Mouse (Mus musculus): ENCODE results near the gene Ccrl2. TPM values are rescaled to one million over a fixed set of nuclear protein-coding genes. Genes with fewer than 3 reads are reported as not detected.

Gene Ccrl2
- 0.61 and 0.83 TPM in 2 replicates for polyA plus RNA-seq (2014; fragmentation: Nextera tagmentation; extraction: Ambion mirVana)

- no peak; the same call in 1 of the 2 replicates for ATAC-seq (ENCODE audit: low FRiP score, low TSS enrichment)
- Histone ChIP-seq H3K4me2 (replicated peaks; ENCODE audit: low read depth, low read length) (peak within 1 kb of the TSS; percentile 77), H3K27me3 (ENCODE audit: control insufficient read depth, insufficient read depth, low read length) (no peaks in the 10 kb centered on the region), H3K36me3 (ENCODE audit: control insufficient read depth, insufficient read depth, low read length) (no peaks in the 10 kb centered on the region), H3K4me3 (ENCODE audit: low read length) (peak within 1 kb of the TSS; percentile 41), H3K4me1 (ENCODE audit: control insufficient read depth, insufficient read depth, low read length) (peaks cover 11% of the 10 kb centered on the region; the same call in 1 of the 2 replicates), H3K9ac (ENCODE audit: low read depth, low read length) (peak within 1 kb of the TSS; percentile 42), H3K27ac (ENCODE audit: low read depth, low read length) (no peak within 1 kb of the TSS), H3K9me3 (ENCODE audit: control insufficient read depth, low read length) (no peaks in the 10 kb centered on the region)
- 14% methylated on average over 17 of the region's 17 CpGs for WGBS
These were observed at the start of gene Ccrl2 for GRCm38 (mm10) chr9:111056798-111057543. Gene Ccrl2 (minus strand): TSS chr9:111057519.

GRCm38 (mm10) chr9:111103893-111104292, 46.6 kb upstream of the Ccrl2 start:
- no peak overlapping the region for H3K9ac ChIP-seq (ENCODE audit: low read depth, low read length)
- no peaks in the 10 kb centered on the region for H3K4me1 ChIP-seq (ENCODE audit: control insufficient read depth, insufficient read depth, low read length)
- no peaks in the 10 kb centered on the region for H3K9me3 ChIP-seq (ENCODE audit: control insufficient read depth, low read length)
- no peaks in the 10 kb centered on the region for H3K36me3 ChIP-seq (ENCODE audit: control insufficient read depth, insufficient read depth, low read length)
- ATAC-seq (ENCODE audit: low FRiP score, low TSS enrichment): no peak
- WGBS: 76% methylated on average over 5 of the region's 5 CpGs
- no peak overlapping the region for H3K4me2 ChIP-seq (replicated peaks; ENCODE audit: low read depth, low read length)
- no peaks in the 10 kb centered on the region for H3K27me3 ChIP-seq (ENCODE audit: control insufficient read depth, insufficient read depth, low read length)
- no peak overlapping the region for H3K27ac ChIP-seq (ENCODE audit: low read depth, low read length)
- H3K4me3 ChIP-seq (ENCODE audit: low read length): no peak overlapping the region

- H3K4me2 ChIP-seq (replicated peaks; ENCODE audit: low read depth, low read length): no peak overlapping the region
- WGBS: 91% methylated on average over 5 of the region's 5 CpGs
- no peaks in the 10 kb centered on the region for H3K36me3 ChIP-seq (ENCODE audit: control insufficient read depth, insufficient read depth, low read length)
- H3K27me3 ChIP-seq (ENCODE audit: control insufficient read depth, insufficient read depth, low read length): no peaks in the 10 kb centered on the region
- no peak overlapping the region for H3K4me3 ChIP-seq (ENCODE audit: low read length)
- H3K27ac ChIP-seq (ENCODE audit: low read depth, low read length): no peak overlapping the region
- no peak for ATAC-seq (ENCODE audit: low FRiP score, low TSS enrichment)
- H3K9ac ChIP-seq (ENCODE audit: low read depth, low read length): no peak overlapping the region
- H3K4me1 ChIP-seq (ENCODE audit: control insufficient read depth, insufficient read depth, low read length): no peaks in the 10 kb centered on the region
- H3K9me3 ChIP-seq (ENCODE audit: control insufficient read depth, low read length): no peaks in the 10 kb centered on the region
These were observed 46.0 kb upstream of the Ccrl2 start for GRCm38 (mm10) chr9:111103293-111103692.

GRCm38 (mm10) chr9:111100406-111100805, 43.1 kb upstream of the Ccrl2 start:
- H3K4me2 ChIP-seq (replicated peaks; ENCODE audit: low read depth, low read length): no peak overlapping the region
- no peak overlapping the region for H3K27ac ChIP-seq (ENCODE audit: low read depth, low read length)
- peaks cover 3% of the 10 kb centered on the region for H3K4me1 ChIP-seq (ENCODE audit: control insufficient read depth, insufficient read depth, low read length)
- ATAC-seq (ENCODE audit: low FRiP score, low TSS enrichment): no peak; the same call in 1 of the 2 replicates
- no peak overlapping the region for H3K9ac ChIP-seq (ENCODE audit: low read depth, low read length)
- no peaks in the 10 kb centered on the region for H3K9me3 ChIP-seq (ENCODE audit: control insufficient read depth, low read length)
- no peak overlapping the region for H3K4me3 ChIP-seq (ENCODE audit: low read length)
- H3K36me3 ChIP-seq (ENCODE audit: control insufficient read depth, insufficient read depth, low read length): no peaks in the 10 kb centered on the region
- WGBS: 89% methylated on average over 3 of the region's 3 CpGs
- no peaks in the 10 kb centered on the region for H3K27me3 ChIP-seq (ENCODE audit: control insufficient read depth, insufficient read depth, low read length)

GRCm38 (mm10) chr9:111097543-111097942, 40.2 kb upstream of the Ccrl2 start:
- Histone ChIP-seq H3K4me3 (ENCODE audit: low read length) (no peak overlapping the region), H3K36me3 (ENCODE audit: control insufficient read depth, insufficient read depth, low read length) (no peaks in the 10 kb centered on the region), H3K4me1 (ENCODE audit: control insufficient read depth, insufficient read depth, low read length) (peaks cover 13% of the 10 kb centered on the region), H3K27me3 (ENCODE audit: control insufficient read depth, insufficient read depth, low read length) (no peaks in the 10 kb centered on the region), H3K27ac (ENCODE audit: low read depth, low read length) (no peak overlapping the region), H3K9ac (ENCODE audit: low read depth, low read length) (no peak overlapping the region), H3K4me2 (replicated peaks; ENCODE audit: low read depth, low read length) (no peak overlapping the region), H3K9me3 (ENCODE audit: control insufficient read depth, low read length) (no peaks in the 10 kb centered on the region)
- no peak for ATAC-seq (ENCODE audit: low FRiP score, low TSS enrichment)
- WGBS: 63% methylated on average over 6 of the region's 6 CpGs

GRCm38 (mm10) chr9:111096419-111097326, 39.4 kb upstream of the Ccrl2 start:
- Histone ChIP-seq H3K36me3 (ENCODE audit: control insufficient read depth, insufficient read depth, low read length) (no peaks in the 10 kb centered on the region), H3K27ac (ENCODE audit: low read depth, low read length) (no peak overlapping the region), H3K9ac (ENCODE audit: low read depth, low read length) (no peak overlapping the region), H3K4me2 (replicated peaks; ENCODE audit: low read depth, low read length) (no peak overlapping the region), H3K4me3 (ENCODE audit: low read length) (no peak overlapping the region), H3K27me3 (ENCODE audit: control insufficient read depth, insufficient read depth, low read length) (no peaks in the 10 kb centered on the region), H3K4me1 (ENCODE audit: control insufficient read depth, insufficient read depth, low read length) (peaks cover 13% of the 10 kb centered on the region), H3K9me3 (ENCODE audit: control insufficient read depth, low read length) (no peaks in the 10 kb centered on the region)
- ATAC-seq (ENCODE audit: low FRiP score, low TSS enrichment): no peak
- WGBS: 77% methylated on average over 16 of the region's 16 CpGs

- Histone ChIP-seq H3K4me1 (ENCODE audit: control insufficient read depth, insufficient read depth, low read length) (peaks cover 13% of the 10 kb centered on the region), H3K27me3 (ENCODE audit: control insufficient read depth, insufficient read depth, low read length) (no peaks in the 10 kb centered on the region), H3K36me3 (ENCODE audit: control insufficient read depth, insufficient read depth, low read length) (no peaks in the 10 kb centered on the region), H3K9me3 (ENCODE audit: control insufficient read depth, low read length) (no peaks in the 10 kb centered on the region), H3K9ac (ENCODE audit: low read depth, low read length) (no peak overlapping the region), H3K27ac (ENCODE audit: low read depth, low read length) (no peak overlapping the region), H3K4me3 (ENCODE audit: low read length) (no peak overlapping the region), H3K4me2 (replicated peaks; ENCODE audit: low read depth, low read length) (no peak overlapping the region)
- ATAC-seq (ENCODE audit: low FRiP score, low TSS enrichment): no peak
- 62% methylated on average over 7 of the region's 7 CpGs for WGBS
These were observed 38.4 kb upstream of the Ccrl2 start for GRCm38 (mm10) chr9:111095710-111096109.

GRCm38 (mm10) chr9:111094626-111095025, 37.3 kb upstream of the Ccrl2 start:
- no peak overlapping the region for H3K27ac ChIP-seq (ENCODE audit: low read depth, low read length)
- WGBS: 52% methylated on average over 5 of the region's 5 CpGs

GRCm38 (mm10) chr9:111093094-111093493, 35.8 kb upstream of the Ccrl2 start:
- H3K4me1 ChIP-seq (ENCODE audit: control insufficient read depth, insufficient read depth, low read length): peaks cover 13% of the 10 kb centered on the region
- no peaks in the 10 kb centered on the region for H3K9me3 ChIP-seq (ENCODE audit: control insufficient read depth, low read length)
- H3K27me3 ChIP-seq (ENCODE audit: control insufficient read depth, insufficient read depth, low read length): no peaks in the 10 kb centered on the region
- no peak overlapping the region for H3K4me2 ChIP-seq (replicated peaks; ENCODE audit: low read depth, low read length)
- 32% methylated on average over 5 of the region's 5 CpGs for WGBS
- no peak overlapping the region for H3K9ac ChIP-seq (ENCODE audit: low read depth, low read length)
- ATAC-seq (ENCODE audit: low FRiP score, low TSS enrichment): no peak
- H3K27ac ChIP-seq (ENCODE audit: low read depth, low read length): no peak overlapping the region
- H3K4me3 ChIP-seq (ENCODE audit: low read length): no peak overlapping the region
- no peaks in the 10 kb centered on the region for H3K36me3 ChIP-seq (ENCODE audit: control insufficient read depth, insufficient read depth, low read length)

More at GRCm38 (mm10) chr9:111094626-111095025, 37.3 kb upstream of the Ccrl2 start:
- Histone ChIP-seq H3K27me3 (ENCODE audit: control insufficient read depth, insufficient read depth, low read length) (no peaks in the 10 kb centered on the region), H3K9me3 (ENCODE audit: control insufficient read depth, low read length) (no peaks in the 10 kb centered on the region), H3K4me1 (ENCODE audit: control insufficient read depth, insufficient read depth, low read length) (peaks cover 13% of the 10 kb centered on the region), H3K9ac (ENCODE audit: low read depth, low read length) (no peak overlapping the region), H3K4me3 (ENCODE audit: low read length) (no peak overlapping the region), H3K36me3 (ENCODE audit: control insufficient read depth, insufficient read depth, low read length) (no peaks in the 10 kb centered on the region), H3K4me2 (replicated peaks; ENCODE audit: low read depth, low read length) (no peak overlapping the region)
- ATAC-seq (ENCODE audit: low FRiP score, low TSS enrichment): peak; percentile 47; the same call in 1 of the 2 replicates
